Mouse (Mus musculus) hindbrain, embryonic 14.5 days (tissue): Measurements from ENCODE around the gene Bcl11a. TPM values are rescaled to one million over a fixed set of nuclear protein-coding genes. Genes with fewer than 3 reads are reported as not detected.

ENCODE experiments used
- ATAC-seq: fragments of 200-750 bp; cut with Nextera tagmentation; 2 replicates; pipeline ENCODE4 v1.8.0; 2017; ENCODE audit warnings: moderate number of reproducible peaks, mild to moderate bottlenecking, moderate TSS enrichment, moderate library complexity; ENCODE audit not compliant: low FRiP score
- DNase-seq: peaks from one replicate; pipeline ENCODE4 v3.0.0-alpha.2; 2015; ENCODE audit warnings: low spot score
- H3K27ac ChIP-seq: fragments of 300-500 bp; sonication (generic); 2 replicates; pipeline ENCODE4 v1.5.1; 2014; ENCODE audit warnings: mild to moderate bottlenecking, moderate library complexity
- H3K27me3 ChIP-seq: fragments of 300-500 bp; sonication (generic); 2 replicates; pipeline ENCODE4 v1.6.1; 2014; ENCODE audit warnings: mild to moderate bottlenecking, low read length, mixed read lengths; ENCODE audit not compliant: control insufficient read depth, insufficient read depth
- H3K36me3 ChIP-seq: fragments of 300-500 bp; sonication (generic); replicated peaks from 2 replicates; pipeline ENCODE4 v1.6.1; 2014; ENCODE audit not compliant: control insufficient read depth, insufficient read depth
- H3K4me1 ChIP-seq: fragments of 300-500 bp; sonication (generic); replicated peaks from 2 replicates; pipeline ENCODE4 v1.6.1; 2014; ENCODE audit warnings: antibody characterized with exemption, low read length, mixed read lengths; ENCODE audit not compliant: control insufficient read depth, insufficient read depth
- H3K4me2 ChIP-seq: fragments of 300-500 bp; sonication (generic); replicated peaks from 2 replicates; pipeline ENCODE4 v1.6.1; 2014; ENCODE audit warnings: mild to moderate bottlenecking, moderate library complexity
- H3K4me3 ChIP-seq: fragments of 300-500 bp; sonication (generic); replicated peaks from 2 replicates; pipeline ENCODE4 v1.5.1; 2014; ENCODE audit warnings: mild to moderate bottlenecking, low read length
- H3K9ac ChIP-seq: fragments of 300-500 bp; sonication (generic); 2 replicates; pipeline ENCODE4 v1.6.1; 2014
- H3K9me3 ChIP-seq: fragments of 300-500 bp; sonication (generic); 2 replicates; pipeline ENCODE4 v1.6.1; 2016; ENCODE audit warnings: low read length; ENCODE audit not compliant: control insufficient read depth
- WGBS: fragments of 180-500 bp; shearing (Covaris S2); extraction: QIAGEN DNeasy Blood & Tissue Kit; methylation state at CpG from one replicate; pipeline ENCODE4 v1.1.7; 2014; 5-methylcytosine and 5-hydroxymethylcytosine counted together
- polyA plus RNA-seq: library from polyadenylated mRNA; unstranded; fragments of >200 nt; fragmentation: Nextera tagmentation; extraction: Ambion mirVana; gene quantifications from 2 replicates; pipeline ENCODE4 v1.2.1, GENCODE M21; 2014

Gene Bcl11a
- polyA plus RNA-seq, 1 experiment from 2014 or later = 117 TPM

DNA sequence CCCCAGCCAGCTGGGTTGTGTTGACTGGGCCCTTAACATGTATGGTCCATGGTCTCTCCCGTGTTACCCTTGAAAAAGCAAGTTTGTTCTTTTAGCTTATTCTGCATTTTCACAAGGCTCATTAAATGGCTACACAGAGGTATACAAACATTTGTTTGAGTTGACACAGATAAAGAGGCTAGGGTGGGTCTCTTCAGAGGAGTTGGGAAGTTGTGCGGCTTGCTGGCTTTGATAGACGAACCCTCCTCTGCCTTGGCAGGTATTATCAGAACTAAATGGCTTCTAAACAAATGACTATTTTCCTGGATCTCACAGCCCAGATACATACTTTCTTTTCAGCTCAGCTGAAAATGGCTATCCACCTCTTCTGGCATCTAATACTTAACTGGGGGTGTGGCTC, 70.7 kb downstream of the Bcl11a start:
- Histone ChIP-seq H3K4me3 (no peak overlapping the region), H3K9ac (no peak overlapping the region), H3K4me2 (no peak overlapping the region), H3K9me3 (no peaks in the 10 kb centered on the region), H3K27ac (no peak overlapping the region), H3K4me1 (peaks cover 12% of the 10 kb centered on the region; the same call in 1 of the 2 replicates), H3K27me3 (no peaks in the 10 kb centered on the region), H3K36me3 (no peaks in the 10 kb centered on the region)
- no peak for ATAC-seq
- 77% methylated on average over 3 of the region's 3 CpGs for WGBS
- DNase-seq = no peak

DNA sequence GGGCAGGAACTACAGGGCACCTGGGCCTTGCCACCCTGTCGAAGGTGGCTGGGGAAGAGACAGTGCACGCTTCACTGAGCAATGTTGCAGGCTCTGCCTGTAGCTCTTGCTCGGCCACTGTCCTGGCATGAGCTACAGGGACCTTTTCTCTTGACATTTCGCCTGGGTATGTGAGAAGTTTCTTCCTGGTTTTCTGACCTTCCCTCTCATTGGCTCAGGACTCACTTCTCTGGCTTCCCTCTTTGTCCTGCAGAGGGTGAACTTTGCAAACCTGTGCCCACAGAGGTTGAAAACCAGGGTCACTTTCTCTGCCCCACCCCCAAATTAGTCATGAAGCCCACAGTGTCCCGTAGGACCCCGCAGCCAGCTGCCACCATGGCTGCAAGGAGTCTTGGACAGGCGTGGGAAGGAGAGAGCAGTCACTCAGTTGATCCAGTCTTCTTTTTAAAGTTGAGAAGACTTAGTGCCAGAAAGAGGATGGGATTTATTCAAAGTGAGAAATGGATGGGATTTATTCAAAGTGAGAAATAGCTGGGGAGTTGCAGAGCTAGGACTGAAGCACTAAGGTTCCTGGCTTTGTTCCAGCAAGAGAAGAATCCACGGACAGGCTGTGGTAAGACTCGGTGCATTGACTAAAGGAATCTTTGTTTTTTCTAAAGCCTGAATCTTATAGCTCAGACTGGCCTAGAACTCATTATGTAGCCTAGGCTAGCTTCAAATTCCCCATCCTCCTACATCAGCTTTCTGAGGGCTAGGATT, 71.8 kb downstream of the Bcl11a start:
- Histone ChIP-seq H3K9me3 (no peaks in the 10 kb centered on the region), H3K4me1 (peaks cover 19% of the 10 kb centered on the region; the same call in 1 of the 2 replicates), H3K4me3 (no peak overlapping the region), H3K27me3 (no peaks in the 10 kb centered on the region), H3K9ac (no peak overlapping the region), H3K27ac (no peak overlapping the region), H3K36me3 (no peaks in the 10 kb centered on the region), H3K4me2 (no peak overlapping the region)
- WGBS = 62% methylated on average over 9 of the region's 9 CpGs
- ATAC-seq (no peak), DNase-seq (no peak)

GRCm38 (mm10) chr11:24152076-24152784, 74.4 kb downstream of the Bcl11a start:
- H3K4me2 ChIP-seq = no peak overlapping the region
- no peak for DNase-seq
- no peak overlapping the region for H3K27ac ChIP-seq
- H3K4me3 ChIP-seq = no peak overlapping the region
- no peaks in the 10 kb centered on the region; the same call in 1 of the 2 replicates for H3K36me3 ChIP-seq
- H3K4me1 ChIP-seq = peaks cover 21% of the 10 kb centered on the region; the same call in 1 of the 2 replicates
- no peak for ATAC-seq
- H3K27me3 ChIP-seq = no peaks in the 10 kb centered on the region
- no peak overlapping the region for H3K9ac ChIP-seq
- 93% methylated on average over 7 of the region's 7 CpGs for WGBS
- H3K9me3 ChIP-seq = no peaks in the 10 kb centered on the region

- DNase-seq (no peak), ATAC-seq (peak; percentile 72; the same call in 1 of the 2 replicates)
- 42% methylated on average over 10 of the region's 10 CpGs for WGBS
- Histone ChIP-seq H3K4me3 (no peak overlapping the region), H3K9me3 (no peaks in the 10 kb centered on the region), H3K4me1 (peaks cover 27% of the 10 kb centered on the region; the same call in 1 of the 2 replicates), H3K36me3 (no peaks in the 10 kb centered on the region; the same call in 1 of the 2 replicates), H3K4me2 (no peak overlapping the region), H3K9ac (no peak overlapping the region), H3K27me3 (no peaks in the 10 kb centered on the region), H3K27ac (no peak overlapping the region)
These were observed 75.2 kb downstream of the Bcl11a start for GRCm38 (mm10) chr11:24153049-24153448.

- H3K27me3 ChIP-seq = no peaks in the 10 kb centered on the region
- H3K27ac ChIP-seq = no peak overlapping the region
- peaks cover 1% of the 10 kb centered on the region for H3K36me3 ChIP-seq
- H3K9me3 ChIP-seq = no peaks in the 10 kb centered on the region
- DNase-seq (no peak), ATAC-seq (no peak)
- no peak overlapping the region for H3K9ac ChIP-seq
- WGBS = 62% methylated on average over 9 of the region's 9 CpGs
- no peak overlapping the region for H3K4me2 ChIP-seq
- peaks cover 54% of the 10 kb centered on the region for H3K4me1 ChIP-seq
- no peak overlapping the region for H3K4me3 ChIP-seq
These were observed 80.2 kb downstream of the Bcl11a start for GRCm38 (mm10) chr11:24158026-24158425.

- Histone ChIP-seq H3K27me3 (no peaks in the 10 kb centered on the region), H3K36me3 (peaks cover 17% of the 10 kb centered on the region), H3K4me1 (peaks cover 42% of the 10 kb centered on the region), H3K4me3 (no peak overlapping the region), H3K9ac (no peak overlapping the region), H3K4me2 (no peak overlapping the region), H3K9me3 (no peaks in the 10 kb centered on the region), H3K27ac (no peak overlapping the region)
- ATAC-seq (no peak), DNase-seq (no peak)
- 78% methylated on average over 2 of the region's 2 CpGs for WGBS
These were observed 81.8 kb downstream of the Bcl11a start for GRCm38 (mm10) chr11:24159656-24160055.

- Histone ChIP-seq H3K36me3 (peaks cover 23% of the 10 kb centered on the region), H3K4me2 (no peak overlapping the region), H3K9ac (no peak overlapping the region), H3K4me3 (no peak overlapping the region), H3K9me3 (no peaks in the 10 kb centered on the region), H3K27ac (no peak overlapping the region), H3K4me1 (peaks cover 42% of the 10 kb centered on the region), H3K27me3 (no peaks in the 10 kb centered on the region)
- 20% methylated on average over 2 of the region's 2 CpGs for WGBS
- DNase-seq = no peak
- ATAC-seq = no peak
These were observed 83.6 kb downstream of the Bcl11a start for GRCm38 (mm10) chr11:24161458-24161857.

GRCm38 (mm10) chr11:24162056-24162455, 84.2 kb downstream of the Bcl11a start:
- DNase-seq = peak; percentile 75
- WGBS = 37% methylated on average over 7 of the region's 7 CpGs
- no peak overlapping the region for H3K4me2 ChIP-seq

GRCm38 (mm10) chr11:24163072-24163471, 85.2 kb downstream of the Bcl11a start:
- Histone ChIP-seq H3K4me3 (no peak overlapping the region), H3K9me3 (no peaks in the 10 kb centered on the region), H3K27me3 (no peaks in the 10 kb centered on the region), H3K36me3 (peaks cover 23% of the 10 kb centered on the region), H3K27ac (no peak overlapping the region), H3K9ac (no peak overlapping the region), H3K4me2 (no peak overlapping the region), H3K4me1 (peaks cover 33% of the 10 kb centered on the region)
- 92% methylated on average over 8 of the region's 8 CpGs for whole genome bisulfite sequencing
- ATAC-seq (no peak), DNase-seq (no peak)

More at GRCm38 (mm10) chr11:24162056-24162455, 84.2 kb downstream of the Bcl11a start:
- no peak overlapping the region for H3K4me3 ChIP-seq
- peaks cover 42% of the 10 kb centered on the region for H3K4me1 ChIP-seq
- no peaks in the 10 kb centered on the region for H3K27me3 ChIP-seq
- H3K27ac ChIP-seq = no peak overlapping the region
- peak; percentile 79 for ATAC-seq
- no peak overlapping the region for H3K9ac ChIP-seq
- peaks cover 23% of the 10 kb centered on the region for H3K36me3 ChIP-seq
- H3K9me3 ChIP-seq = no peaks in the 10 kb centered on the region
